Mouse (Mus musculus): Measurements from ENCODE around the gene Prss53. TPM values are rescaled to one million over a fixed set of nuclear protein-coding genes. Genes with fewer than 3 reads are reported as not detected.

Prss53 gene
- polyA plus RNA-seq (2012; ENCODE audit: low replicate concordance), result 0.58 and 1.1 TPM in 2 replicates

DNA sequence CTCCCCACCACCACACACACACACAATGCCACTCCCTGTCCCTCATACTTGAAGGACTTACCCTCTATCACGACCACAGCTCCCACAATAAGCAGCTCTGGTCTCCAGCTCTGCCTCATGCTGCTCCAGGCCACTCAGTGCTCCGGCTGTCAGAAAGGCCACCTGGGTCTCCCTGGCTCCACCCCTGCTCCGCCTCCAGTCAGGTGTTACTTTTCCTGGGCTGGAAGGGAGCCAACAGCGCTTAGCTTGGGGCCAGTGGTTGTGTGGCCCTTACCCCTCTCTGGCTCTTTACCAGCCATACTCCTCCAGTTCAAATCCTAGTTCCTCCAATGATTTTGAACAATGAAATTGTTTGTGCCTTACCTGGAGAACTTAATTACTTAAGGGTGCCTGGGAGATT is at the start of gene Prss53:
Gene Prss53 (minus strand): TSS at position 173 of the 400 bp plus-strand sequence.

DNA sequence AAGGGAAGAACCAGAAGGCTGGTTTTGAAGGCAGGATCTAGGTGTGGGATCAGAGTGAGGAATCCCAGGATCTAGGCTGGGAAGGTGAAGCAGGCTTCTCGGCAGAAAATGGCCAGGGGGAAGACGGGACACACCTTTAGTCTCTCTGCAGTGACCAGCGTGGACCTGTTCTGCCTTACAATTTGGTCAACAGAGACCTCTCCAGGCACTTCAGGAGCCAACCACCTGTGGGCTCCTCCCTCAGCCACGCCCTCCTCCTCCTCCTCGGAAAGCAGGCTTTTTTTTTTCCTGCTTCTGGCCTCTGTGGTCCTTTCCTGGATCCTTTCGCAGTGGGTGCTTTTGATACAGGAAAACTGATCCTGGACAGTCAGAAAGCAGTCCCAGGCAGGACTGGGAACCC is 39.2 kb upstream of the Prss53 start, which contains the start of gene Prss8:
Gene Prss8 (minus strand): TSS at position 182 of the 400 bp plus-strand sequence.

DNA sequence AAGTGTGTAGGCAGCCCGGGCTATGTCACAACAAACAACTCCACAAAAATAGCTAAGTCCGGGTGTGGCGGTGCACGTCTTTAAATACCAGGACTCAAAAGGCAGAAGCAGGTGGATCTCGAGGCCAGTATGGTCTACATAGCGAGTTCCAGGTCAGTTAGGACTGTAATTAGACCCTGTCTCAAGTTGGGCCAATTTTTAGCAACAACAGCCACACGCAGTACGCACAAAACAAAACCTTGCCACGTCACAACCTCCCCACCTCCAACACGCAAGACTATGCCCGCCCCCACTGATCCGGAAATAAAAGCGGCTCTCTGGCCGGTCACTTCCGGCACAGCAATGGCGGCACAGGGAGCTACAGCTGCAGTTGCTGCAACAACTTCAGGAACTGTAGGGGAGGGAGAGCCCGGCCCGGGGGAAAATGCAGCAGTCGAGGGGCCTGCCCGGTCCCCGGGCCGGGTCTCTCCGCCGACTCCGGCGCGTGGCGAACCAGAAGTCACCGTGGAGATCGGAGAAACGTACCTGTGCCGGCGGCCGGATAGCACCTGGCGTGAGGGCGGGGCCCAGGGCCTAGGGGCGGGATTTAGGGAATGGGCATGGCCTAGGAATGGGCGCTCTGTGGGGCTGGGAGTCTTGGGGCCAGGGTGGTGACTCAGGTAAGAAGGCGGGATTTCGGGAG is 21.6 kb upstream of the Prss53 start, which contains the start of gene Kat8:
Gene Kat8 (plus strand): TSS at position 327 of the 682 bp plus-strand sequence.

DNA sequence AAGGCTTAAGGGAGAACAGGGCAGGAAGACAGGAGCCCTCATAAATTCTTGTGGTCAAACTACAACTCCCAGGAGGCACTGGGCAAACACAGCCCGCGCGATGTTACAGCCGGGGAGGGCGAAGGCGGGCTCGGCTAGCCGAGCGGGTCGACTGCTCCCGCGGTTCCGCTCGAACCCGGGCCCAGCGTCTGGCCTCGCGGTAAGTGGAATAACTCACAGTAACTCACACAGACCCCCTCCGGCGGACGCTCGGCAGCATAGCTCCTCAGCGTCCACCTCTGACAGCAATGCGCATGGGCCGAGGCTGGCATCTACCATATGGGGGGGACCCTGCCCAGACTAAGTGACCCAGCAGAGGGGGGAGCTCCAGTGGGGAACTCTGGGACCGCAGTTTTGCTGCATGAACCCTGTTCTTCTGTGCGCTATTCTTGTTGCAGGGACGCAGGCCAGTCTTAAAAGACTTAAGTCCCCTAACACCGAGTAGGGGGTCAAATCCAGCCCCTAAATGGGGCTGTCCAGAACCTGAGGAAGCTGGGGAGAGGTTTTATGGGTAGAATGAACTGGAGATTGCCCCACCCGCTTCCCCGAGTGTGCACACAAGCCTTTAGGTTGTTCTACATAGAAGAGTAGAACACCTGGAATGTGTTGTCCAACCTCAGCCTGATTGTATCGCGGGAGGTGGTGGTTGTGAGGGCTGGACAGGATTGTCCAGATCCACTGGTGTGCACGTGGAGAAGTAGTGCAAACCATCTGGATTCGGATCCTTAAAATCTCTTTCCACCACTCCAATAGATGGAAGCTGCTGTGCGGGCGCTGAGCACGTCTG is 13.4 kb upstream of the Prss53 start, which contains the start of gene Bckdk:
Gene Bckdk (plus strand): TSS at position 112 of the 826 bp plus-strand sequence.

DNA sequence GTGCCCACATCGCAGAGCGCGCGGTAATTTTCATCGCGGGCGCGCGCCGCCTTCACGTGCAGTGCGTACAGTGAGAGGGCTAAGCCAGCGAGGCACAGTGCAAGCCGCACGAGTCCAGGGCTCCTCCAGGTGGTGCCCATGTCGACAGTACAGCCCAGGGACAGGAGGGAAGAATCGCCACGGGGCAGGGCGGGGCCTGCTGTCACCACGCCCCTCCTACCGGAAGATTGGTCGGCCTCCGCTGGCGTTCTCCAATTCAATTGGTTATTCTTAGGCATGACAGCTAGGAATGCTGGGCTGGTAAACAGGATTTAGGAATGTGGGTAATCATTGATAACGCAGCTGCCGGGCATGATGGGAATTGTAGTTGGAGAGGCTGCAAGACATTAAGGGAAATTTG is 4.7 kb upstream of the Prss53 start, which contains the start of the genes Gm21974 and Vkorc1:
Gene Gm21974 (minus strand): TSS at position 13 of the 400 bp plus-strand sequence.
Gene Vkorc1 (minus strand): TSS at position 176 of the 400 bp plus-strand sequence.

GRCm38 (mm10) chr7:127876467-127877348 is 14.1 kb downstream of the Prss53 start, which contains the start of gene Zfp668:
Gene Zfp668 (minus strand): TSS chr7:127876828.

GRCm38 (mm10) chr7:127876041-127876466 is 14.7 kb downstream of the Prss53 start, which contains the start of gene Zfp646:
Gene Zfp646 (plus strand): TSS chr7:127876221.

Other genes starting within 250 kb of the Prss53 start
- 235 and 532 TPM in 2 replicates for gene Bcl7c, start 182.0 kb downstream of the Prss53 start, polyA plus RNA-seq (2012; ENCODE audit: low replicate concordance)
- 0.69 and 1.3 TPM in 2 replicates for gene Ctf1, start 178.2 kb downstream of the Prss53 start, polyA plus RNA-seq (2012; ENCODE audit: low replicate concordance)
- gene Ctf2, start 158.8 kb downstream of the Prss53 start, polyA plus RNA-seq (2012; ENCODE audit: low replicate concordance), result not detected in 2 replicates
- 47.5 and 50.3 TPM in 2 replicates for gene Fbxl19, start 146.4 kb downstream of the Prss53 start, polyA plus RNA-seq (2012; ENCODE audit: low replicate concordance)
- 28.7 and 40.4 TPM in 2 replicates for gene Orai3, start 121.2 kb downstream of the Prss53 start, polyA plus RNA-seq (2012; ENCODE audit: low replicate concordance)
- gene Setd1a, start 114.3 kb downstream of the Prss53 start, polyA plus RNA-seq (2012; ENCODE audit: low replicate concordance), result 110 and 121 TPM in 2 replicates
- 2.2 TPM in 1 of 2 replicates, not detected in the other for gene Gm49388, start 105.4 kb downstream of the Prss53 start, polyA plus RNA-seq (2012; ENCODE audit: low replicate concordance)
- 0.69 and 8.5 TPM in 2 replicates for gene Hsd3b7, start 90.4 kb downstream of the Prss53 start, polyA plus RNA-seq (2012; ENCODE audit: low replicate concordance)
- 24.8 and 27.0 TPM in 2 replicates for gene Stx4a, start 66.7 kb downstream of the Prss53 start, polyA plus RNA-seq (2012; ENCODE audit: low replicate concordance)
- gene Stx1b, start 66.4 kb downstream of the Prss53 start, polyA plus RNA-seq (2012; ENCODE audit: low replicate concordance), result 0.23 and 0.28 TPM in 2 replicates
- 13.4 and 33.6 TPM in 2 replicates for gene Zfp646, start 14.7 kb downstream of the Prss53 start, polyA plus RNA-seq (2012; ENCODE audit: low replicate concordance)
- 22.6 and 26.8 TPM in 2 replicates for gene Zfp668, start 14.1 kb downstream of the Prss53 start, polyA plus RNA-seq (2012; ENCODE audit: low replicate concordance)
- gene Gm21974, start 4.5 kb upstream of the Prss53 start, polyA plus RNA-seq (2012; ENCODE audit: low replicate concordance), result not detected in 2 replicates
- 10.1 and 24.2 TPM in 2 replicates for gene Vkorc1, start 4.6 kb upstream of the Prss53 start, polyA plus RNA-seq (2012; ENCODE audit: low replicate concordance)
- 79.6 and 212 TPM in 2 replicates for gene Bckdk, start 13.1 kb upstream of the Prss53 start, polyA plus RNA-seq (2012; ENCODE audit: low replicate concordance)
- gene Kat8, start 21.5 kb upstream of the Prss53 start, polyA plus RNA-seq (2012; ENCODE audit: low replicate concordance), result 2.0 and 6.1 TPM in 2 replicates
- not detected in 2 replicates for gene Prss8, start 39.1 kb upstream of the Prss53 start, polyA plus RNA-seq (2012; ENCODE audit: low replicate concordance)
- gene Prss36, start 55.8 kb upstream of the Prss53 start, polyA plus RNA-seq (2012; ENCODE audit: low replicate concordance), result 2.3 and 7.5 TPM in 2 replicates
- 125 and 210 TPM in 2 replicates for gene Fus, start 76.5 kb upstream of the Prss53 start, polyA plus RNA-seq (2012; ENCODE audit: low replicate concordance)
- 2.1 and 2.2 TPM in 2 replicates for gene Pycard, start 102.9 kb upstream of the Prss53 start, polyA plus RNA-seq (2012; ENCODE audit: low replicate concordance)
- 0.10 TPM in 1 of 2 replicates, not detected in the other for gene Trim72, start 113.0 kb upstream of the Prss53 start, polyA plus RNA-seq (2012; ENCODE audit: low replicate concordance)
- gene Itgam, start 171.7 kb upstream of the Prss53 start, polyA plus RNA-seq (2012; ENCODE audit: low replicate concordance), result 1.3 and 1.8 TPM in 2 replicates
- not detected in 2 replicates for gene Gm49368, start 171.7 kb upstream of the Prss53 start, polyA plus RNA-seq (2012; ENCODE audit: low replicate concordance)
- 2.3 and 3.4 TPM in 2 replicates for gene Itgax, start 238.6 kb upstream of the Prss53 start, polyA plus RNA-seq (2012; ENCODE audit: low replicate concordance)

Measured in leukemia stem cell, adult 10-12 weeks (primary cell).